Mouse (Mus musculus): Measurements from ENCODE around the gene Sav1. TPM values are rescaled to one million over a fixed set of nuclear protein-coding genes. Genes with fewer than 3 reads are reported as not detected.

Gene Sav1
- total RNA-seq (2014; rRNA removed) (10.1 and 11.4 TPM in 2 replicates), polyA plus RNA-seq (2012; rRNA removed) (4.4 and 5.4 TPM in 2 replicates)

DNA sequence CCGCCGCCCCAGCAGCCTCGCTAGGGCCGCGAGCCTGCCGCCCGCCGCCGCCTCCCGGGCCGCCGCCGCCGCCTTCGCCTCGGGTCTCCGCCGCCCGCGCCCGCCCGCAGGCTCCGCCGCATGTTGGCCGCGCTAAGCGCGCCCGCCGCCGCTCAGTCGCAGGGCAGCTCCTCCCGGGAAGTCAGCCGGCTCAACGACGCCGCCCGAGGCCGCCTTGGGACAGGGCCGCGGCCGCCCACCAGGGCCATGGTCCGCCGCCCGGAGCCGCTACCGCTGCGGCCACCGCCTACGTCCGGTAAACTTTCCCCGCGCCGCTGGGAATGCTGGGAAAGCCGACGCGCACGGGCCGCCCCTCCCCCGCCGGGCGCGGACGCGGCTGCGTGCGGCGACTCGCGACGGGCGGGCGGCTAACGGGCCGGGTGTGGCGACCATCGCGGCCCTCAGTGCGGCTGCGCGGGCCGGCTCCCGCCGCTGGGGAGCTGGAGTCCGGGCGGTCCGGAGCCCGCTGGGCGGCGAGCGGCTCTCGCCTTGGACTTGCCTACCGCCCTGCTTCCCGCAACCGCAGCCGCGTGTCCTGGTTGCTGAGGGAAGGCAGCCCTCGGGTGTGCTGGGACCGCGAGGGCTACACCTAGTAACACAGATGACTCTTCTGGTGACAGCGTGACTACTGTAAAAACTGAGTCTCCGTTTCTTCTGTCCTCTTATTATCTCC is at the start of gene Sav1:
Gene Sav1, minus strand, starts transcription at position 217 of the 712 bp plus-strand sequence.
- peak within 1 kb of the TSS; percentile 99 for H3K4me3 ChIP-seq (ENCODE audit: insufficient read depth, low read depth, low read length)
- H3K4me1 ChIP-seq (ENCODE audit: control insufficient read depth, insufficient read depth, low read length) = peaks cover 5% of the 10 kb centered on the region
- H3K9ac ChIP-seq (ENCODE audit: low read depth, low read length) = peak within 1 kb of the TSS; percentile 98
- peak; percentile 50 for TF ChIP-seq POLR2A (IDR thresholded peaks at IDR 0.05; ENCODE audit: extremely low read depth, insufficient read depth, low read length)
- TF ChIP-seq CTCF (IDR thresholded peaks at IDR 0.05; ENCODE audit: low read depth, low read length) = no peak; the same call in 1 of the 2 replicates
- peaks cover 11% of the 10 kb centered on the region; the same call in 1 of the 2 replicates for H3K79me2 ChIP-seq (ENCODE audit: control insufficient read depth, insufficient read depth, low read length)
- DNase-seq (ENCODE audit: extremely low read depth, low read depth, low spot score) = peak; percentile 51
- H3K27me3 ChIP-seq (ENCODE audit: control insufficient read depth, insufficient read depth, low read length) = no peaks in the 10 kb centered on the region
- peak within 1 kb of the TSS; percentile 75 for H3K27ac ChIP-seq (replicated peaks; ENCODE audit: insufficient read depth, low read depth, low read length)
- peaks cover 23% of the 10 kb centered on the region for H3K36me3 ChIP-seq (ENCODE audit: control insufficient read depth, insufficient read depth, low read length)
- under 1% methylated on average over 102 of the region's 102 CpGs for WGBS

DNA sequence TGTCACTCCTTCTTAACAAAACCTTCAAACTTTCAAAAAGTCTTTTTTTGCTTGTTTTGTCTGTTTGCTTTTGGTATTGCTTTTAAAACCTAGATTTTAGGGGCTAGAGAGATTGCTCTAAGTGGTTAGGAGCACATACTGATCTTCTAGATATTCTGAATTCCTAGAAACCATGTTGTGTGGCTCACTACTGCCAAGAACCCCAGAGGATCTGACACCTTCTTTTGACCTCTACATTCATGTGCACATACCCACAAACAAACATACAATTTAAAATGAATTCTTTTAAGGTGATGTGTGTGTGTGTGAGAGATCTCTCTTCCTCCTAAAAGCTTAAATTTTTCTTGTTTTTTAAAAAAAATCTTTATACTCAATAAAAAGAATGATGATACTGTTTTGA is 39.4 kb upstream of the Sav1 start:
- no peaks in the 10 kb centered on the region for H3K27me3 ChIP-seq (ENCODE audit: control insufficient read depth, insufficient read depth, low read length)
- H3K4me3 ChIP-seq (ENCODE audit: insufficient read depth, low read depth, low read length) = no peak overlapping the region
- no peak for TF ChIP-seq CTCF (IDR thresholded peaks at IDR 0.05; ENCODE audit: low read depth, low read length)
- no peak for TF ChIP-seq POLR2A (IDR thresholded peaks at IDR 0.05; ENCODE audit: extremely low read depth, insufficient read depth, low read length)
- no peaks in the 10 kb centered on the region for H3K36me3 ChIP-seq (ENCODE audit: control insufficient read depth, insufficient read depth, low read length)
- no peak overlapping the region for H3K9ac ChIP-seq (ENCODE audit: low read depth, low read length)
- no peaks in the 10 kb centered on the region for H3K4me1 ChIP-seq (ENCODE audit: control insufficient read depth, insufficient read depth, low read length)
- no peaks in the 10 kb centered on the region for H3K79me2 ChIP-seq (ENCODE audit: control insufficient read depth, insufficient read depth, low read length)
- DNase-seq (ENCODE audit: extremely low read depth, low read depth, low spot score) = no peak
- no peak overlapping the region for H3K27ac ChIP-seq (replicated peaks; ENCODE audit: insufficient read depth, low read depth, low read length)

DNA sequence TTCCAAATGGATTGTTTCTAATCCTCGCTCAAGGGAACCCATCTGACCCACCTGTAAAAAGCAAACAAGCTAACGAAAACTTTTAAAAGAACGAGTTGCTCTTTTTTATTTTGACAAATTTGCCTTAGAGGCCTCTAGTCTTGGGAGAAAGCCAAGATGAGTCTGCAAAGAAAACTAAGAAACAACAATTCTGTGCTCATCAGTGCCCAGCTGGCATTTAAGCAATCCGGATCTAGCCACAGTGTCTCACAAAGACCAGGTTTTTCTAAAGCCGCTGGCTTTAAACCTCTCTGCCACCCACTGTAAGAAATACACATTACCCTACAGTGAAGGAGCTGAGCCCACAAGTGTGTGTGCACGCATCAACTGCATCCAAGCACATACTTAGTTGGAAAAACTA is 38.6 kb upstream of the Sav1 start:
- no peaks in the 10 kb centered on the region for H3K79me2 ChIP-seq (ENCODE audit: control insufficient read depth, insufficient read depth, low read length)
- H3K27me3 ChIP-seq (ENCODE audit: control insufficient read depth, insufficient read depth, low read length) = no peaks in the 10 kb centered on the region
- TF ChIP-seq CTCF (IDR thresholded peaks at IDR 0.05; ENCODE audit: low read depth, low read length) = no peak
- TF ChIP-seq POLR2A (IDR thresholded peaks at IDR 0.05; ENCODE audit: extremely low read depth, insufficient read depth, low read length) = no peak
- no peak overlapping the region for H3K9ac ChIP-seq (ENCODE audit: low read depth, low read length)
- no peak overlapping the region for H3K4me3 ChIP-seq (ENCODE audit: insufficient read depth, low read depth, low read length)
- WGBS = 92% methylated on average over 6 of the region's 6 CpGs
- no peaks in the 10 kb centered on the region for H3K36me3 ChIP-seq (ENCODE audit: control insufficient read depth, insufficient read depth, low read length)
- no peak for DNase-seq (ENCODE audit: extremely low read depth, low read depth, low spot score)
- no peaks in the 10 kb centered on the region for H3K4me1 ChIP-seq (ENCODE audit: control insufficient read depth, insufficient read depth, low read length)
- H3K27ac ChIP-seq (replicated peaks; ENCODE audit: insufficient read depth, low read depth, low read length) = no peak overlapping the region

DNA sequence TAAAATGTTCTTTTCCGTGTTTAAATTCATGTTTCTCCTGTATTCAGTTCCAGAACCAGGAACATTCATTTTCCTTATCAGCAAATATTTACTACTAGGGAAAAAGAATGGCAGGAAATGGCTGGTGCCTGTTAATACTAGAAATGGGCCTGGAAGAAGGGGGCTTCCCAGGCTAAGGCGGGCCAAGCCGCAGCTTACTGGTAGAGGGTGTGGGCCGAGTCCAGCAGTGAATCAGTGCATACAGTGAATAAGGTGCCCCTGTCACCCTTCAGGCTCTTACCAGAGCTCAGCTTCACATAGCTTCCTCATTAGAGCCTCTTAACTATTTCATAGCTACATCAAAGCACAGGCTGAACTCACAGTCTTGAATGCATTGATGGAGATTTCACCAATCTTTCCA is 36.8 kb upstream of the Sav1 start:
- H3K27ac ChIP-seq (replicated peaks; ENCODE audit: insufficient read depth, low read depth, low read length) = no peak overlapping the region
- H3K27me3 ChIP-seq (ENCODE audit: control insufficient read depth, insufficient read depth, low read length) = no peaks in the 10 kb centered on the region
- WGBS = 84% methylated on average over 4 of the region's 4 CpGs
- no peak overlapping the region for H3K9ac ChIP-seq (ENCODE audit: low read depth, low read length)
- no peak for TF ChIP-seq CTCF (IDR thresholded peaks at IDR 0.05; ENCODE audit: low read depth, low read length)
- no peak for TF ChIP-seq POLR2A (IDR thresholded peaks at IDR 0.05; ENCODE audit: extremely low read depth, insufficient read depth, low read length)
- no peak for DNase-seq (ENCODE audit: extremely low read depth, low read depth, low spot score)
- H3K36me3 ChIP-seq (ENCODE audit: control insufficient read depth, insufficient read depth, low read length) = no peaks in the 10 kb centered on the region
- H3K4me3 ChIP-seq (ENCODE audit: insufficient read depth, low read depth, low read length) = no peak overlapping the region
- no peaks in the 10 kb centered on the region for H3K4me1 ChIP-seq (ENCODE audit: control insufficient read depth, insufficient read depth, low read length)
- no peaks in the 10 kb centered on the region for H3K79me2 ChIP-seq (ENCODE audit: control insufficient read depth, insufficient read depth, low read length)

DNA sequence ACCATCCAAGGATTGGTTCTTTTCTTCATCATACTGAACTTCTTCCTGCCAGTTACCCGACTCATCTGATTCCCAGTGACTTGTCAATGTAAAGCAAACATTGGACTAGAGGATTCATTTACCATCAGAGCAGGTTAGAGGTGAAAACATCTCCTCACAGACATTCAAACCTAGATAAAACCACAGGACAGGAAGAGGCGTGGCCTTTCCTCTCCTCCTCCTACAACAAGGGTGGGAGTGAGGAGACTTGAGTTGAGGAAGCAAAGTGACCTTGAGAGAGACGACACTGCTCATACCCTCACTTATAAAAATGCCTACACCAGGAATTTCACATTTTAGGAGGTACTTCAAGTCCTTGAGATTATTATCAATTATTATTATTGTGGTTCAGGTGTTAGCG is 31.4 kb upstream of the Sav1 start:
- no peaks in the 10 kb centered on the region for H3K36me3 ChIP-seq (ENCODE audit: control insufficient read depth, insufficient read depth, low read length)
- no peak for TF ChIP-seq CTCF (IDR thresholded peaks at IDR 0.05; ENCODE audit: low read depth, low read length)
- no peak for TF ChIP-seq POLR2A (IDR thresholded peaks at IDR 0.05; ENCODE audit: extremely low read depth, insufficient read depth, low read length)

DNA sequence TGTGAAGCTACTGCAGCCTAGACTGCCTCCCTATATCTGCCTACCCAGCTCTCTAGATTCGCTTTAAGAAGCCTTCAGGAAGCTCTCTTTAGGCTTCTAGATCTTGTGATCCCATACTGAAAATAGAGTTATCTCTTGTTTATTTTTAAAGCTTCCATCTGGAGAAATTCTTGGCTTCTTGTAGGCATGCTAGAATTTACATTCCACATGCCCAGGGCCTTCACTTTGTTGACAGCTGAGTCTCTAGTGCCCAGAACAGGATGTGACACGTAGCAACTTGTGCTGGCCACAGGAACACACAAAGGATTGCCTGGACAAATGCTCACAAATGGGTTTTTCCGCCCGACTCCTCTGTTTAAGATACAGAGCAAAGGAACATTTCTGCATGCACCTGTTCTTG is 29.1 kb upstream of the Sav1 start:
- no peak for DNase-seq (ENCODE audit: extremely low read depth, low read depth, low spot score)
- Histone ChIP-seq H3K27me3 (ENCODE audit: control insufficient read depth, insufficient read depth, low read length) (no peaks in the 10 kb centered on the region), H3K4me1 (ENCODE audit: control insufficient read depth, insufficient read depth, low read length) (peaks cover 7% of the 10 kb centered on the region), H3K27ac (replicated peaks; ENCODE audit: insufficient read depth, low read depth, low read length) (no peak overlapping the region), H3K36me3 (ENCODE audit: control insufficient read depth, insufficient read depth, low read length) (no peaks in the 10 kb centered on the region), H3K79me2 (ENCODE audit: control insufficient read depth, insufficient read depth, low read length) (no peaks in the 10 kb centered on the region), H3K4me3 (ENCODE audit: insufficient read depth, low read depth, low read length) (no peak overlapping the region), H3K9ac (ENCODE audit: low read depth, low read length) (no peak overlapping the region)
- WGBS = 80% methylated on average over 4 of the region's 4 CpGs
- TF ChIP-seq POLR2A (IDR thresholded peaks at IDR 0.05; ENCODE audit: extremely low read depth, insufficient read depth, low read length) (no peak), CTCF (IDR thresholded peaks at IDR 0.05; ENCODE audit: low read depth, low read length) (no peak)

More for the DNA sequence above, 31.4 kb upstream of the Sav1 start:
- no peak for DNase-seq (ENCODE audit: extremely low read depth, low read depth, low spot score)
- Histone ChIP-seq H3K79me2 (ENCODE audit: control insufficient read depth, insufficient read depth, low read length) (no peaks in the 10 kb centered on the region), H3K9ac (ENCODE audit: low read depth, low read length) (no peak overlapping the region), H3K27ac (replicated peaks; ENCODE audit: insufficient read depth, low read depth, low read length) (no peak overlapping the region), H3K27me3 (ENCODE audit: control insufficient read depth, insufficient read depth, low read length) (no peaks in the 10 kb centered on the region), H3K4me3 (ENCODE audit: insufficient read depth, low read depth, low read length) (no peak overlapping the region), H3K4me1 (ENCODE audit: control insufficient read depth, insufficient read depth, low read length) (peaks cover 2% of the 10 kb centered on the region)
- 81% methylated on average over 4 of the region's 4 CpGs for WGBS

Measured in liver, adult 2 months (tissue).